Mouse (Mus musculus): ENCODE results near the gene Tril. TPM values are rescaled to one million over a fixed set of nuclear protein-coding genes. Genes with fewer than 3 reads are reported as not detected.

Gene Tril
- polyA plus RNA-seq, 1 experiment from 2014 or later = 23.2 TPM

GRCm38 (mm10) chr6:53801893-53802286 is 18.7 kb downstream of the Tril start:
- H3K27me3 ChIP-seq = no peaks in the 10 kb centered on the region; the same call in 1 of the 2 replicates
- no peak overlapping the region for H3K4me3 ChIP-seq (replicated peaks)
- H3K9me3 ChIP-seq = no peaks in the 10 kb centered on the region
- no peaks in the 10 kb centered on the region for H3K4me1 ChIP-seq
- no peak overlapping the region for H3K27ac ChIP-seq
- H3K9ac ChIP-seq = no peak overlapping the region
- ATAC-seq (ENCODE audit: low FRiP score) = no peak
- 74% methylated on average over 5 of the region's 5 CpGs for WGBS
- H3K36me3 ChIP-seq (replicated peaks) = no peaks in the 10 kb centered on the region
- no peak overlapping the region for H3K4me2 ChIP-seq

- H3K4me1 ChIP-seq = no peaks in the 10 kb centered on the region
- no peaks in the 10 kb centered on the region for H3K36me3 ChIP-seq (replicated peaks)
- H3K27me3 ChIP-seq = no peaks in the 10 kb centered on the region; the same call in 1 of the 2 replicates
- ATAC-seq (ENCODE audit: low FRiP score) = no peak
- no peaks in the 10 kb centered on the region for H3K9me3 ChIP-seq
- no peak overlapping the region for H3K9ac ChIP-seq
- no peak overlapping the region for H3K4me2 ChIP-seq
- WGBS = 73% methylated on average over 4 of the region's 4 CpGs
- no peak overlapping the region for H3K27ac ChIP-seq
- no peak overlapping the region for H3K4me3 ChIP-seq (replicated peaks)
Observed at GRCm38 (mm10) chr6:53801269-53801892, 19.2 kb downstream of the Tril start.

GRCm38 (mm10) chr6:53798865-53799264 is 21.8 kb downstream of the Tril start:
- no peaks in the 10 kb centered on the region; the same call in 1 of the 2 replicates for H3K4me1 ChIP-seq
- 81% methylated on average over 3 of the region's 3 CpGs for WGBS

GRCm38 (mm10) chr6:53796835-53797234 is 23.8 kb downstream of the Tril start:
- peaks cover 12% of the 10 kb centered on the region for H3K27me3 ChIP-seq
- 51% methylated on average over 3 of the region's 3 CpGs for WGBS
- H3K27ac ChIP-seq = no peak overlapping the region
- no peak overlapping the region for H3K4me3 ChIP-seq (replicated peaks)
- H3K4me1 ChIP-seq = no peaks in the 10 kb centered on the region; the same call in 1 of the 2 replicates
- H3K36me3 ChIP-seq (replicated peaks) = no peaks in the 10 kb centered on the region
- H3K9me3 ChIP-seq = no peaks in the 10 kb centered on the region
- no peak overlapping the region for H3K4me2 ChIP-seq
- ATAC-seq (ENCODE audit: low FRiP score) = no peak
- H3K9ac ChIP-seq = no peak overlapping the region

More at GRCm38 (mm10) chr6:53798865-53799264, 21.8 kb downstream of the Tril start:
- Histone ChIP-seq H3K9me3 (no peaks in the 10 kb centered on the region), H3K9ac (no peak overlapping the region), H3K27me3 (peaks cover 12% of the 10 kb centered on the region), H3K4me2 (no peak overlapping the region), H3K27ac (no peak overlapping the region), H3K36me3 (replicated peaks) (no peaks in the 10 kb centered on the region), H3K4me3 (replicated peaks) (no peak overlapping the region)
- ATAC-seq (ENCODE audit: low FRiP score) = no peak

GRCm38 (mm10) chr6:53795788-53796187 is 24.8 kb downstream of the Tril start:
- H3K4me1 ChIP-seq = no peaks in the 10 kb centered on the region; the same call in 1 of the 2 replicates
- H3K4me2 ChIP-seq = no peak overlapping the region
- peak; percentile 53; the same call in 1 of the 2 replicates for ATAC-seq (ENCODE audit: low FRiP score)
- H3K9me3 ChIP-seq = no peaks in the 10 kb centered on the region
- H3K27ac ChIP-seq = no peak overlapping the region
- H3K9ac ChIP-seq = no peak overlapping the region
- WGBS = 17% methylated on average over 5 of the region's 5 CpGs
- no peaks in the 10 kb centered on the region for H3K36me3 ChIP-seq (replicated peaks)
- H3K27me3 ChIP-seq = peaks cover 12% of the 10 kb centered on the region
- no peak overlapping the region for H3K4me3 ChIP-seq (replicated peaks)

GRCm38 (mm10) chr6:53795078-53795477 is 25.6 kb downstream of the Tril start:
- Histone ChIP-seq H3K36me3 (replicated peaks) (no peaks in the 10 kb centered on the region), H3K27me3 (peaks cover 12% of the 10 kb centered on the region), H3K9ac (no peak overlapping the region), H3K4me1 (no peaks in the 10 kb centered on the region; the same call in 1 of the 2 replicates), H3K4me3 (replicated peaks) (no peak overlapping the region), H3K9me3 (no peaks in the 10 kb centered on the region), H3K4me2 (0 out of 2 replicates have a peak overlapping the region, but pooled peaks have one; percentile 17), H3K27ac (no peak overlapping the region)
- 51% methylated on average over 11 of the region's 11 CpGs for WGBS
- no peak for ATAC-seq (ENCODE audit: low FRiP score)

- 15% methylated on average over 17 of the region's 17 CpGs for WGBS
- peaks cover 12% of the 10 kb centered on the region for H3K27me3 ChIP-seq
- no peak overlapping the region for H3K4me3 ChIP-seq (replicated peaks)
- no peaks in the 10 kb centered on the region for H3K9me3 ChIP-seq
- no peaks in the 10 kb centered on the region for H3K36me3 ChIP-seq (replicated peaks)
- H3K4me2 ChIP-seq = 0 out of 2 replicates have a peak overlapping the region, but pooled peaks have one; percentile 17
- H3K27ac ChIP-seq = no peak overlapping the region
- peak; percentile 60; the same call in 1 of the 2 replicates for ATAC-seq (ENCODE audit: low FRiP score)
- H3K4me1 ChIP-seq = no peaks in the 10 kb centered on the region; the same call in 1 of the 2 replicates
- H3K9ac ChIP-seq = no peak overlapping the region
Observed at GRCm38 (mm10) chr6:53794323-53794971, 26.2 kb downstream of the Tril start.

- Histone ChIP-seq H3K36me3 (replicated peaks) (no peaks in the 10 kb centered on the region), H3K9ac (no peak overlapping the region), H3K9me3 (no peaks in the 10 kb centered on the region), H3K4me1 (peaks cover 6% of the 10 kb centered on the region; the same call in 1 of the 2 replicates), H3K4me3 (replicated peaks) (no peak overlapping the region), H3K4me2 (no peak overlapping the region), H3K27me3 (no peaks in the 10 kb centered on the region), H3K27ac (no peak overlapping the region)
- ATAC-seq (ENCODE audit: low FRiP score) = 0 out of 2 replicates have a peak, but pooled peaks have one; percentile 49
- 48% methylated on average over 16 of the region's 16 CpGs for WGBS
Observed at GRCm38 (mm10) chr6:53782880-53783539, 37.6 kb downstream of the Tril start.

- Histone ChIP-seq H3K9ac (no peak overlapping the region), H3K27me3 (no peaks in the 10 kb centered on the region), H3K4me2 (no peak overlapping the region), H3K27ac (no peak overlapping the region), H3K4me3 (replicated peaks) (no peak overlapping the region), H3K36me3 (replicated peaks) (no peaks in the 10 kb centered on the region), H3K9me3 (no peaks in the 10 kb centered on the region), H3K4me1 (peaks cover 6% of the 10 kb centered on the region; the same call in 1 of the 2 replicates)
- ATAC-seq (ENCODE audit: low FRiP score) = no peak
- WGBS = 91% methylated on average over 5 of the region's 5 CpGs
Observed at GRCm38 (mm10) chr6:53782273-53782672, 38.4 kb downstream of the Tril start.

- no peak for ATAC-seq (ENCODE audit: low FRiP score)
- H3K4me3 ChIP-seq (replicated peaks) = no peak overlapping the region
- no peak overlapping the region for H3K27ac ChIP-seq
- H3K36me3 ChIP-seq (replicated peaks) = no peaks in the 10 kb centered on the region
- no peaks in the 10 kb centered on the region for H3K27me3 ChIP-seq
- no peaks in the 10 kb centered on the region for H3K9me3 ChIP-seq
- 7% methylated on average over 4 of the region's 4 CpGs for WGBS
- H3K4me2 ChIP-seq = no peak overlapping the region
- H3K9ac ChIP-seq = no peak overlapping the region
- peaks cover 6% of the 10 kb centered on the region; the same call in 1 of the 2 replicates for H3K4me1 ChIP-seq
Observed at GRCm38 (mm10) chr6:53781171-53781570, 39.5 kb downstream of the Tril start.

- no peak overlapping the region for H3K9ac ChIP-seq
- no peak for ATAC-seq (ENCODE audit: low FRiP score)
- peaks cover 6% of the 10 kb centered on the region; the same call in 1 of the 2 replicates for H3K4me1 ChIP-seq
- no peak overlapping the region for H3K27ac ChIP-seq
- H3K27me3 ChIP-seq = no peaks in the 10 kb centered on the region
- no peak overlapping the region for H3K4me2 ChIP-seq
- H3K4me3 ChIP-seq (replicated peaks) = no peak overlapping the region
- no peaks in the 10 kb centered on the region for H3K9me3 ChIP-seq
- no peaks in the 10 kb centered on the region for H3K36me3 ChIP-seq (replicated peaks)
- 86% methylated on average over 5 of the region's 5 CpGs for WGBS
Observed at GRCm38 (mm10) chr6:53780008-53780407, 40.6 kb downstream of the Tril start.

GRCm38 (mm10) chr6:53779526-53779925 is 41.1 kb downstream of the Tril start:
- no peaks in the 10 kb centered on the region for H3K36me3 ChIP-seq (replicated peaks)
- peaks cover 6% of the 10 kb centered on the region; the same call in 1 of the 2 replicates for H3K4me1 ChIP-seq
- ATAC-seq (ENCODE audit: low FRiP score) = no peak
- no peaks in the 10 kb centered on the region for H3K27me3 ChIP-seq
- no peak overlapping the region for H3K4me2 ChIP-seq
- H3K9ac ChIP-seq = no peak overlapping the region
- H3K9me3 ChIP-seq = no peaks in the 10 kb centered on the region
- no peak overlapping the region for H3K27ac ChIP-seq
- WGBS = 50% methylated on average over 7 of the region's 7 CpGs
- no peak overlapping the region for H3K4me3 ChIP-seq (replicated peaks)
